9 mouse cellular contexts compared by ENCODE assay signal in genomic region chr4:140283398-140283797, GRCm38 (mm10). TPM values are rescaled to one million over a fixed set of nuclear protein-coding genes. Genes with fewer than 3 reads are reported as not detected.
DNase-seq lines count a peak whose midpoint lies in the region; ATAC-seq and TF ChIP-seq lines count a peak whose summit lies in the region.
"Had no signal": no experiment of that assay in that cellular context is flagged by ENCODE, and none has a peak within 500 bp of the region (broad histone marks: within the 10 kb centered on the region; RNA-seq: fewer than 3 reads in every experiment).

No protein-coding gene starts in this region.

- no peaks in the 10 kb centered on the region for H3K36me3 ChIP-seq in forebrain, embryonic 10.5 days (replicated peaks)
- H3K36me3 ChIP-seq in forebrain, embryonic 12.5 days (replicated peaks): no peaks in the 10 kb centered on the region
- H3K36me3 ChIP-seq in limb, embryonic 14.5 days (ENCODE audit: control insufficient read depth, insufficient read depth, low read length): no peaks in the 10 kb centered on the region
- H3K36me3 ChIP-seq in midbrain, postnatal 0 days (ENCODE audit: insufficient read depth, low read length): no peaks in the 10 kb centered on the region
- H3K36me3 ChIP-seq: embryonic facial prominence, embryonic 13.5 days had no signal

- no peak for TF ChIP-seq CTCF in midbrain, postnatal 0 days (IDR thresholded peaks at IDR 0.05)

- H3K27me3 ChIP-seq in forebrain, embryonic 10.5 days (ENCODE audit: poor library complexity, severe bottlenecking): no peaks in the 10 kb centered on the region
- no peaks in the 10 kb centered on the region for H3K27me3 ChIP-seq in forebrain, embryonic 12.5 days
- no peaks in the 10 kb centered on the region for H3K27me3 ChIP-seq in limb, embryonic 14.5 days (ENCODE audit: control insufficient read depth, insufficient read depth, low read length)
- no peaks in the 10 kb centered on the region for H3K27me3 ChIP-seq in midbrain, postnatal 0 days (ENCODE audit: insufficient read depth, low read length)
- H3K27me3 ChIP-seq: embryonic facial prominence, embryonic 13.5 days had no signal

- peaks cover 5% of the 10 kb centered on the region; the same call in 1 of the 2 replicates for H3K4me1 ChIP-seq in forebrain, embryonic 10.5 days
- H3K4me1 ChIP-seq in forebrain, embryonic 12.5 days: peaks cover 8% of the 10 kb centered on the region
- no peaks in the 10 kb centered on the region for H3K4me1 ChIP-seq in limb, embryonic 14.5 days (ENCODE audit: control insufficient read depth, insufficient read depth, low read length)
- H3K4me1 ChIP-seq in midbrain, postnatal 0 days (ENCODE audit: insufficient read depth, low read length): peaks cover 9% of the 10 kb centered on the region; the same call in 1 of the 2 replicates
- H3K4me1 ChIP-seq: embryonic facial prominence, embryonic 13.5 days had no signal

- H3K27ac ChIP-seq in forebrain, embryonic 10.5 days: no peak overlapping the region
- H3K27ac ChIP-seq in forebrain, embryonic 12.5 days: no peak overlapping the region
- no peak overlapping the region for H3K27ac ChIP-seq in limb, embryonic 14.5 days (replicated peaks; ENCODE audit: low read depth, low read length)
- no peak overlapping the region for H3K27ac ChIP-seq in midbrain, postnatal 0 days (ENCODE audit: low read depth, low read length)
- H3K27ac ChIP-seq: embryonic facial prominence, embryonic 13.5 days had no signal

- DNase-seq in forebrain, embryonic 10.5 days (ENCODE audit: extremely low spot score, low spot score): peak; percentile 36
- DNase-seq in 3T3-L1 (ENCODE audit: low read depth, low spot score): peak; percentile 62
- DNase-seq in embryo, embryonic 11 days: peak; percentile 75
- peak; percentile 88 for DNase-seq in limb, embryonic 14.5 days (ENCODE audit: low spot score)
- no peak for DNase-seq in spleen, postnatal 36 days (ENCODE audit: low spot score in 2 of 2)
- DNase-seq in cerebellum, adult 9-10 months: no peak
- no peak for DNase-seq in midbrain, postnatal 0 days (ENCODE audit: low spot score)

- no peak overlapping the region for H3K4me3 ChIP-seq in forebrain, embryonic 10.5 days
- no peak overlapping the region for H3K4me3 ChIP-seq in forebrain, embryonic 12.5 days (replicated peaks)
- no peak overlapping the region for H3K4me3 ChIP-seq in limb, embryonic 14.5 days (replicated peaks; ENCODE audit: low read length)
- no peak overlapping the region for H3K4me3 ChIP-seq in midbrain, postnatal 0 days (ENCODE audit: low read depth, low read length)
- H3K4me3 ChIP-seq: embryonic facial prominence, embryonic 13.5 days had no signal

- H3K9ac ChIP-seq in forebrain, embryonic 12.5 days: no peak overlapping the region
- no peak overlapping the region for H3K9ac ChIP-seq in limb, embryonic 14.5 days (ENCODE audit: low read depth, low read length, severe bottlenecking)
- no peak overlapping the region for H3K9ac ChIP-seq in midbrain, postnatal 0 days (replicated peaks; ENCODE audit: low read length, poor library complexity, severe bottlenecking)
- H3K9ac ChIP-seq: embryonic facial prominence, embryonic 13.5 days had no signal

- TF ChIP-seq POLR2A in limb, embryonic 14.5 days (IDR thresholded peaks at IDR 0.05; ENCODE audit: borderline replicate concordance, extremely low read depth, insufficient read depth, insufficient read length): no peak

- H3K9me3 ChIP-seq in forebrain, embryonic 10.5 days: no peaks in the 10 kb centered on the region
- 0 out of 2 replicates have a peak, but pooled peaks cover under 1% of the 10 kb centered on the region for H3K9me3 ChIP-seq in forebrain, embryonic 12.5 days
- no peaks in the 10 kb centered on the region for H3K9me3 ChIP-seq in limb, embryonic 14.5 days (ENCODE audit: control insufficient read depth, low read length)
- H3K9me3 ChIP-seq in midbrain, postnatal 0 days (ENCODE audit: low read length): no peaks in the 10 kb centered on the region
- H3K9me3 ChIP-seq: embryonic facial prominence, embryonic 13.5 days had no signal

- WGBS in forebrain, embryonic 10.5 days: 23% methylated on average over 2 of the region's 2 CpGs
- WGBS in forebrain, embryonic 12.5 days: 16% methylated on average over 2 of the region's 2 CpGs
- 0% methylated on average over 2 of the region's 2 CpGs for WGBS in limb, embryonic 14.5 days
- 21% methylated on average over 2 of the region's 2 CpGs for WGBS in midbrain, postnatal 0 days

- no peak overlapping the region for H3K4me2 ChIP-seq in forebrain, embryonic 12.5 days
- H3K4me2 ChIP-seq in limb, embryonic 14.5 days (replicated peaks; ENCODE audit: low read depth, low read length, severe bottlenecking): no peak overlapping the region
- H3K4me2 ChIP-seq in midbrain, postnatal 0 days (ENCODE audit: low read depth, low read length, poor library complexity, severe bottlenecking): no peak overlapping the region
- H3K4me2 ChIP-seq: embryonic facial prominence, embryonic 13.5 days had no signal

- no peak for ATAC-seq in forebrain, embryonic 12.5 days (ENCODE audit: low FRiP score)
- ATAC-seq in limb, embryonic 14.5 days (ENCODE audit: low FRiP score, low read depth): 0 out of 2 replicates have a peak, but pooled peaks have one; percentile 23
- ATAC-seq in midbrain, postnatal 0 days (ENCODE audit: low FRiP score): no peak

RNA-seq across cellular contexts. Expression of gene Igsf21, which starts 36.8 kb away (rescaled TPM):
- 3.8 and 4.6 TPM in 2 replicates for polyA plus RNA-seq in forebrain, embryonic 10.5 days (2016; fragmentation: Nextera tagmentation; extraction: Ambion mirVana)
- polyA plus RNA-seq in forebrain, embryonic 12.5 days (2016; fragmentation: Nextera tagmentation; extraction: Ambion mirVana): 21.7 and 22.8 TPM in 2 replicates
- polyA plus RNA-seq in limb, embryonic 14.5 days (2012; rRNA removed): 0.26 and 0.55 TPM in 2 replicates
- 0.45 and 0.65 TPM in 2 replicates for polyA plus RNA-seq in limb, embryonic 14.5 days (2014; fragmentation: Nextera tagmentation; extraction: Ambion mirVana)
- total RNA-seq in midbrain, postnatal 0 days (2014; rRNA removed): 115 and 145 TPM in 2 replicates
- 146 TPM in 2 replicates for polyA plus RNA-seq in midbrain, postnatal 0 days (2015; fragmentation: Nextera tagmentation; extraction: Ambion mirVana)

Comparison
In these comparisons a context has a peak if more than half of its experiments do, and no peak if none do; other contexts are left out.
1. DNase-seq: peak in forebrain, embryonic 10.5 days (single experiment), 3T3-L1 (single experiment), embryo, embryonic 11 days (single experiment) and limb, embryonic 14.5 days (single experiment); none in spleen, postnatal 36 days (0 of 2), cerebellum, adult 9-10 months (single experiment) and midbrain, postnatal 0 days (single experiment).